Mouse (Mus musculus): ENCODE measurements around the gene Hs1bp3. TPM values are rescaled to one million over a fixed set of nuclear protein-coding genes. Genes with fewer than 3 reads are reported as not detected.

Gene Hs1bp3
- polyA plus RNA-seq, 1 experiment from 2014 or later, result 11.3 TPM

DNA sequence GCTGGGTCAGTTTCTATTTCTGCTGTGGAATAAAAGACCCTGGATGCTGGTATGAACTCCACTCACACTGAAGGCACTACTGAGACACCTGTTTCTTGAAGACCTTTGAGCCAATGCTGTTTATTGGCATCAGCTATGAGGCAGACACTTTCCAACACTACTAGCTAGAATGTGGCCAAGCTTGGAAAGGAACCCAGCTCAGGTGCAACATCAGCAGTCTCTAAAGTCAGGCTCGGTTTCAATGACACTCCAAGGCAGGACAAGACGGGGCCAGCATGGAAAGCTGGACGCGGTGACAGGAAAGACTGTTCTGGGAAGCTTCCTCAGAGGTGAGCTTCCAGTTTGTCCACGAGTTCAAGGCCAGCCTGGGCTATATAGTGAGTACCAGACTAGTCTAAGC, 80.0 kb downstream of the Hs1bp3 start:
- H3K9me3 ChIP-seq, result no peaks in the 10 kb centered on the region
- no peak for ATAC-seq (ENCODE audit: low FRiP score, low read depth)
- H3K4me2 ChIP-seq (replicated peaks), result no peak overlapping the region
- H3K9ac ChIP-seq (replicated peaks), result no peak overlapping the region
- H3K4me3 ChIP-seq, result no peak overlapping the region
- H3K27me3 ChIP-seq, result no peaks in the 10 kb centered on the region
- WGBS, result 83% methylated on average over 5 of the region's 5 CpGs
- no peaks in the 10 kb centered on the region for H3K36me3 ChIP-seq
- H3K4me1 ChIP-seq, result no peaks in the 10 kb centered on the region; the same call in 1 of the 2 replicates
- H3K27ac ChIP-seq (replicated peaks), result no peak overlapping the region

Other genes with a start within 250 kb of the Hs1bp3 start
- 71.3 and 78.6 TPM in 2 replicates for gene Ldah, start 105.3 kb upstream of the Hs1bp3 start, polyA plus RNA-seq (2016; fragmentation: Nextera tagmentation; extraction: Ambion mirVana)
- gene Gdf7, start 11.5 kb upstream of the Hs1bp3 start, polyA plus RNA-seq (2016; fragmentation: Nextera tagmentation; extraction: Ambion mirVana), result 0.74 and 1.2 TPM in 2 replicates
- gene Rhob, start 186.6 kb downstream of the Hs1bp3 start, polyA plus RNA-seq (2016; fragmentation: Nextera tagmentation; extraction: Ambion mirVana), result 65.2 and 72.0 TPM in 2 replicates